Mouse (Mus musculus): ENCODE results near the gene Atg5.

GRCm38 (mm10) chr10:44370666-44371065 is 102.5 kb downstream of the Atg5 start:
- TF ChIP-seq CTCF (IDR thresholded peaks at IDR 0.05; ENCODE audit: low read depth, low read length): no peak
- TF ChIP-seq EP300 (IDR thresholded peaks at IDR 0.05; ENCODE audit: insufficient read depth, low read depth, low read length): no peak

Data from ES-Bruce4 (cell line).